Mouse (Mus musculus) 3T3-L1 (cell line): ENCODE data around the gene Slc7a11.
"Not testable (repeated sequence)": the region's sequence is repeated elsewhere in the genome, so short reads cannot be mapped to it uniquely, and the experiment has no call there.

Experiments used
- DNase-seq: peaks from one replicate; pipeline ENCODE4 v3.0.0-alpha.2; 2015; ENCODE audit warnings: low read depth, low spot score

Gene Slc7a11

DNA sequence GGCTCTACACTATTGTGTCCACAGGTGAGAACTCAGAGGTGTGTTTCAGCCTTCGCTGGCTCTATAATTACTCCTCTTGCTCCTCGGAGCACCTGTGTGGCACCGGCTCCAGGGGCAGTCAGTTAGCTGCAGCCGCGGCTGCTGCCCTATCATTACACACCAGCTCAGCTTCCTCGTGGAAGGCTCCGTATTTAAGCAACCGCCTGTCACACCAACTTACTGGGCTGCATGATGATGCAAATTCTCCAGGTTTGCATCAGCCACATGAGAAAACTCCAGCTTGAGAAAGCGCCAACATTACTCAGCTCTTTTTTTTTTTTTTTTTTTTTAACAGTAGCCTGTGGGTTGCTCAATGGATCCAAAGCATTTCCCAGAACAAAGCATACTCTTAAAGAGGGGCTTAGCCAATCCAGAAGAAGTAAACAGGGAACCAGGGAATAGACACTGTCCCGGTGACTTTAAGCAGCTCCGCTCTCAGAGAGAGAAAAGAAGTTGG, at the start of gene Slc7a11:
Slc7a11 (minus strand) TSS at position 194 of the 496 bp plus-strand sequence.
- DNase-seq = peak; percentile 89

DNA sequence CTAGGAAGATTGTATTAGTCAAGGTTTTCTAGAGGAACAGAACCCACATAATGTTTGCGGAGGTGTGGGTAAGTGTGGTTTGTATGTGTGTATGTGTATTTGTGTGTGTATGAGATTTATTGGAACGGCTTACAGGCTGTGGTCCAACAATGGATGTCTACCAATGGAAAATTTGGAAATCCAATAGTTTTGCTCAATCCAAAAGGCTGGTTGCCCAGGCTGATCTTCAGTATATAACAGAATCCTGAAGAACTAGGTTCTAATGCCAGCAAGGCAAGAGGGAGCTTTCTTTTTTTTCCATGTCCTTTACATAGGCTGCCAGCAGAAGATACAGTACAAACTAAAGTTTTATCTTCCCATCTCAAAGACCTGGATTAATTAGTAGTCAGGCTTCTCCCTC, 48.3 kb upstream of the Slc7a11 start:
- no peak for DNase-seq

DNA sequence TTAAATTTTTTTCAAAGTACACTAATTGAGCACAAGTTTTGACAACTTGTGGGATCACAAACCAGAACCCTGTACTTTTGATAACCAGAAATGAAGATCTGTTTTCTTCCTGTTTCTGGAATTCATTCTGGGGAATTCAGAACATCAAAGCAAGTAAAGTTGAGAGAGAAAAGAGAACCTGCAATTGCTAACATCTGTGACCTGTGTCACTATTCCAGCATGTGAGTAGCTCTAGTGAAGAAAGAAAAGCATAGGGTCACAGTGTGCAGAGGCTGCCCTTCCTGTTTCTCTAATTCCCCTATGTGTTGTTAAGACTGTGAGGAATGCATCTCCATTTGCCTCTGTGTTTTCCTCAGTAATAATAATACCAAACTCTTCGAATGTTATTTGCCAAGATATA, 40.7 kb upstream of the Slc7a11 start:
- no peak for DNase-seq

- no peak for DNase-seq
These were observed 18.8 kb upstream of the Slc7a11 start for GRCm38 (mm10) chr3:50462223-50462622.

GRCm38 (mm10) chr3:50457136-50457535, 13.7 kb upstream of the Slc7a11 start:
- DNase-seq = no peak

GRCm38 (mm10) chr3:50456564-50456963, 13.2 kb upstream of the Slc7a11 start:
- DNase-seq = peak; percentile 82

DNA sequence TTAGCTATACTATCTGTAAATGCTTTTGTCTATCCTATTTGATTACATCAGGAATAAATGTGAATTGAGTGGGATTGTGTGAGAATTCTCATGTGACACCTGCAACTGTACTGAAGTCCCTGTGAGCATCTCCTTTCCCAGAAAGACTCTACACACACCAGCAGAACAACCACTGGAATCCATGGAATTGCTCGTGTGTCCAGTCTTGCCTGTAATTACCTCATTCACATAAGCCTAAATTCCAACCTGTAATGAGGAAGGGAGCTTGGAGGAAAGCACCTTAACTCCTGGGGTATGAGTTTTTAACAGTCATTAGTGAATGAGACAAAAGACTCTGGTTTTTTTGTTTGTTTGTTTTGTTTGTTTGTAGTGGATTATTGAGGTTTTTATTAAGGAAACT, 12.6 kb upstream of the Slc7a11 start:
- peak; percentile 16 for DNase-seq

GRCm38 (mm10) chr3:50445050-50445775, 1.8 kb upstream of the Slc7a11 start:
- DNase-seq = no peak

- DNase-seq = no peak
These were observed 528 bp upstream of the Slc7a11 start for GRCm38 (mm10) chr3:50443942-50444341.

DNA sequence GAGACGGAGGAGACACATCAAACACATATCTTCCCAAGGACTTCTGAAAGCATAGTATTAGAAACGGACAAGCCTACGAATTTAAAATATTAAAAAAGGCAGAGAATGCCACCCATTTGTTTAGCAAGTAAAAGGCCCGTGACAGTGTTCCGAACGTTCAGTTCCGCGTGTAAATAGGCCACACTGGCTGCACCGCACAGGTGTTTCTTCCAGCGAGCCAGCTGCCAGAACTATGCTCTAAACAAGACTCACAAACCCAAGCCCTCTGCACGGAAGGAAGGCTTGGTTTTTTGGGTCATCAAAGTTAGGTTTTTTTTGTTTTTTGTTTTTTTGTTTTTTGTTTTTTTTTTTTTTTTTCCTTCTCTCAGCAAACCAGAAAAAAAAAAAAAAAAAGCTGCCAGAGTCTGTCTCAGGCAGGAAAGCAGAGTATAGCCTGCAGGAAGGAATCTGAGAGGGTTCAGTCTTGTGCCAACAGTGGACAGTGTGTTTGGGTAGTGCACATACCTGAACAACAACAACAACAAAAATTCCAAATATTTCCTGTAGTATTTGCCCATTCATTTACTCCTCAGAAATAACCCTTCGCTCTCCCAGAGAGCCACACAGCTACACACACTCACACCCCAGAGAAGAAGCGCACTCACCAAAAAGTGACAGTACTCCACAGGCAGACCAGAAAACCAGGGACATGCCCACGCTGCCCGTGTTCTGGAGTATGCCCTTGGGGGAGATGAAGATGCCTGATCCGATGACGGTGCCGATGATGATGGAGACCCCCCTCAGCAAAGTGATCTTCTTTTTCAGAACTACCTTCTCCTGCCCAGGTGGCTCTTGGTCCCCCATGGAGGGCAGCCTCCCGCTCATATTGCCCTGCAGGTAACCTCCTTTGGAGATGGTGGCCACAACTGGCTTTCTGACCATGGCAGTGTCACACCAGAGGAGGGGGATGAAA, 797 bp downstream of the Slc7a11 start:
- DNase-seq = peak; percentile 68

GRCm38 (mm10) chr3:50441330-50441729, 2.1 kb downstream of the Slc7a11 start:
- no peak for DNase-seq

DNA sequence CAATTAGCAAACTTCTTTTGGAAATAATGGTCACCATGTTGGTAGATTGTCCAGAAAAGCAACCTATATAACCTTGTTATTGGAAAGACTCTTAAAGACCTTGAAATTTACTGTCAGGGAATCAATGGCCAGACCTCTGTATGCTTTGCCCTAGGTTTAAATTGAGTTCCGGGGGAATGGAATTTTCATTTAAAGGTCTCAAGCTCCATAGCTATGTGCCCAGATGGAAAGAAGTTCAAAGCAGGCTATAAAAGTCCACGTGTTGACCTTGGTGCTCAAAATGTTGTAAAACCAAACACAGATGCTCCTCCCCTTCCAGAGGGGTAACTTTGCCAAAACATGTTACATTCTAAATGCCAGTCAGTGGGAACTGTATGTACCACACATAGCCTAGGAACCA, 3.0 kb downstream of the Slc7a11 start:
- DNase-seq = no peak

DNA sequence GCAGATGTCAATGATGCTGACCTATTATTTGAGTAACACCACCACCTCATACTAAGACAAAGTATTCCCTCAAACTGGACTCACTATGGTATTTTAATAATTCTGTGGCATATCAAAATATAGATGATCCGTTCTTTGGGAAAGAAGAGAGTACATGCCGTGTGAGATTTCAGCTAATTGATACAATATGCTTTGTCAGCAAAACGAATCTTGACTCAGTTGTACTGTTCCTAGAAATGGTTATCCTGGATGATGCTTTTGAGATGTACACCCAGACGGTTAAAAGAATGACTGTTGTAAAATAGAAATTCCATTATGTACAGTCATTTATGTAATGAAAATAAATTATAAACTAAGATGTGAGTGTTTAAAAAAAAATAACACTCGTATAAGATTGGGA, 4.0 kb downstream of the Slc7a11 start:
- DNase-seq = no peak

DNA sequence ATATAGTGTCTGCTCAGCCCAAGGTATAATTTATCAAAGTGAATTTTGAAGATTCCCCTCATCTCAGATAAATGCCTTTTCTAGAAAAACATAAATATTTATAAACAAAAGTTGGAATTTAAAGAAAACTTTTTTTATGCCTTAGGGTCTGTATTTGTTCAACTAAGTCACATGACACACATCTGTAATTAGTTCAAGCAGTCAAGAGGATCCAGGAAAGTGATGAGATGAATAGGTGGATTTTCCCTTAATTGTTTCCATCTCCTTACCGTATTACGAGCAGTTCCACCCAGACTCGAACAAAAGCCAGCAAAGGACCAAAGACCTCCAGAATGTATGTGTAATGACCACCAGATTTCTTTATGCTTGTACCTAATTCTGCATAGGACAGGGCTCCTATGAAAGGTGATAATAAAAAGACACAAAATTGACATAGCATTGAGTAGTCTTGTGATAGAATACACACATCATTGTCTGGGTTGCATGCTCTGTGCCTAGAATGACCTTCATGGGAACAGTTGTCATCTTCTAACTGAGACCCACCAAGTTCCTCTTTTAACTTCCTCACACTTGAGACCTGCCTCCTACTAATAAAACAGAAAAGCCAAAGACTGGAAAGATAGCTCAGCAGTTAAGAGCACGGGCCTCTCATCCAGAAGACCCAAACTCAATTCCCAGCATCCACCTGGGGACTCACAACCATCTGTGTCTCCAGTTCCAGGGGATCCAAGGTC, 4.7 kb downstream of the Slc7a11 start:
- no peak for DNase-seq

- DNase-seq = peak; percentile 71
These were observed 5.3 kb downstream of the Slc7a11 start for GRCm38 (mm10) chr3:50438081-50438480.

DNA sequence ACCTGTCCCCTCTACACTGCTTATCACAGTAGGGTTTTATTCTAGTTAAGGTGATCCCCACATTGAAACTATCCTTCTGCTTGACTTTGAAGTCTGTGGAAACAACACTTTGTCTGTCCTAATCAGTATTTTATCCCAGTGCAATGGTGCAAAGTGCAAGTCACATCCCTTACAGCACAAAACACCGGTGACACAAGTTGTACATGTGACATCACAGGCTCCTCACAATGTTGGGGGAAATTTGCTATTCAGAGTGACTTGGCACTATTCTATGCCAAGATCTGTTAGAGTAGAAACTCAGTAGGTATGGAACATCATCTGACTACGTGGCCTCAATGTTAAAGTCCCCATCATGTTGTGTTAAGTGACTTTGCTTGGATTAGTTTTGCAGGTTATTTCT, 7.0 kb downstream of the Slc7a11 start:
- not testable (repeated sequence) for DNase-seq

- no peak for DNase-seq
These were observed 9.6 kb downstream of the Slc7a11 start for GRCm38 (mm10) chr3:50433831-50434230.

- DNase-seq = no peak
These were observed 12.6 kb downstream of the Slc7a11 start for GRCm38 (mm10) chr3:50430811-50431210.

GRCm38 (mm10) chr3:50421480-50422277, 21.7 kb downstream of the Slc7a11 start:
- no peak for DNase-seq

GRCm38 (mm10) chr3:50419161-50419560, 24.3 kb downstream of the Slc7a11 start:
- no peak for DNase-seq

DNA sequence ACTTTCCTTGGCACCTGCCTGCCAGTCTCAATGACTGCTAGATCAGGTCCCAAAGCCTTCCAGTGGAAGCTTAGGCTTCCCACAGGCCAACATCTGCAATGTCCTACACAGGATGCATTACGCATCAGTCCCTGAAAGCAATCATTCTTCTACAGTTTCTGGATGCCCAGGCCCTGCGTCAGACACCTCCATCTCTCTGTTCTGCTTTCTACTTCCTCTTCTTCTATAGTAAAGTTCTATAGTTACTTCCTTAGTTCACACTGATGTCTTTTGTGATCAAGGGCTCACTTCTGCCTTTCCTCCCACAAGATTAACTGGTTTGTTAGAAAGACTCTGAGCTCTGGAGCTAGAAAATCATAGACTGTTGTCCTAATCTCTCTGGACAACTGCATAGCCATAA, 36.6 kb downstream of the Slc7a11 start:
- no peak for DNase-seq
